Mouse (Mus musculus) heart, embryonic 11.5 days (tissue): Measurements from ENCODE around the gene Tdrd9. TPM values are rescaled to one million over a fixed set of nuclear protein-coding genes. Genes with fewer than 3 reads are reported as not detected.
A peak's percentile ranks its signal among the peaks of the same experiment; 100 is the strongest.
"Not testable (repeated sequence)": the region's sequence is repeated elsewhere in the genome, so short reads cannot be mapped to it uniquely, and the experiment has no call there.

ENCODE experiments used
- ATAC-seq: fragments of 200-750 bp; cut with Nextera tagmentation; replicated peaks from 2 replicates; pipeline ENCODE4 v1.8.0; 2017; ENCODE audit warnings: moderate library complexity; ENCODE audit not compliant: insufficient number of reproducible peaks, low FRiP score, low TSS enrichment
- H3K27ac ChIP-seq: fragments of 300-500 bp; sonication (generic); 2 replicates; pipeline ENCODE4 v1.5.1; 2014; ENCODE audit warnings: mild to moderate bottlenecking, low read depth, low read length
- H3K27me3 ChIP-seq: fragments of 300-500 bp; sonication (generic); 2 replicates; pipeline ENCODE4 v1.6.1; 2014; ENCODE audit warnings: mild to moderate bottlenecking, low read length, mixed read lengths; ENCODE audit not compliant: control insufficient read depth, insufficient read depth
- H3K36me3 ChIP-seq: fragments of 300-500 bp; sonication (generic); 2 replicates; pipeline ENCODE4 v1.6.1; 2014; ENCODE audit warnings: mild to moderate bottlenecking, low read length, moderate library complexity, mixed read lengths; ENCODE audit not compliant: control insufficient read depth, insufficient read depth
- H3K4me1 ChIP-seq: fragments of 300-500 bp; sonication (generic); 2 replicates; pipeline ENCODE4 v1.6.1; 2014; ENCODE audit warnings: low read length; ENCODE audit not compliant: control insufficient read depth, insufficient read depth
- H3K4me2 ChIP-seq: fragments of 300-500 bp; sonication (generic); 2 replicates; pipeline ENCODE4 v1.6.1; 2014; ENCODE audit warnings: mild to moderate bottlenecking, moderate library complexity
- H3K4me3 ChIP-seq: fragments of 300-500 bp; sonication (generic); 2 replicates; pipeline ENCODE4 v1.5.1; 2014; ENCODE audit warnings: low read depth, low read length
- H3K9ac ChIP-seq: fragments of 300-500 bp; sonication (generic); 2 replicates; pipeline ENCODE4 v1.6.1; 2014; ENCODE audit warnings: mild to moderate bottlenecking, low read depth, low read length, moderate library complexity
- H3K9me3 ChIP-seq: fragments of 300-500 bp; sonication (generic); replicated peaks from 2 replicates; pipeline ENCODE4 v1.6.1; 2016; ENCODE audit warnings: low read length; ENCODE audit not compliant: control insufficient read depth
- WGBS: fragments of 180-500 bp; shearing (Covaris S2); extraction: QIAGEN DNeasy Blood & Tissue Kit; methylation state at CpG from one replicate; pipeline ENCODE4 v1.1.7; 2014; ENCODE audit not compliant: insufficient replicate concordance; 5-methylcytosine and 5-hydroxymethylcytosine counted together
- polyA plus RNA-seq: library from polyadenylated mRNA; unstranded; fragments of >200 nt; fragmentation: Nextera tagmentation; extraction: Ambion mirVana; gene quantifications from 2 replicates; pipeline ENCODE4 v1.2.1, GENCODE M21; 2014

Gene Tdrd9
- polyA plus RNA-seq, 1 experiment from 2014 or later: 0.31 TPM

- Histone ChIP-seq H3K9ac (no peak overlapping the region), H3K4me1 (no peaks in the 10 kb centered on the region), H3K27me3 (no peaks in the 10 kb centered on the region), H3K4me3 (no peak overlapping the region), H3K4me2 (no peak overlapping the region), H3K9me3 (no peaks in the 10 kb centered on the region), H3K27ac (no peak overlapping the region), H3K36me3 (no peaks in the 10 kb centered on the region)
- no peak for ATAC-seq
- WGBS: 62% methylated on average over 14 of the region's 14 CpGs
Measured at GRCm38 (mm10) chr12:112025907-112026645, 54.7 kb downstream of the Tdrd9 start.

GRCm38 (mm10) chr12:112027408-112027807 is 56.0 kb downstream of the Tdrd9 start:
- WGBS: 77% methylated on average over 4 of the region's 4 CpGs

GRCm38 (mm10) chr12:112033409-112033975 is 62.1 kb downstream of the Tdrd9 start:
- H3K4me1 ChIP-seq: no peaks in the 10 kb centered on the region
- no peaks in the 10 kb centered on the region for H3K27me3 ChIP-seq
- H3K4me3 ChIP-seq: no peak overlapping the region
- H3K36me3 ChIP-seq: no peaks in the 10 kb centered on the region
- no peaks in the 10 kb centered on the region for H3K9me3 ChIP-seq
- H3K4me2 ChIP-seq: no peak overlapping the region
- no peak for ATAC-seq
- no peak overlapping the region for H3K27ac ChIP-seq
- whole genome bisulfite sequencing: 71% methylated on average over 10 of the region's 10 CpGs
- no peak overlapping the region for H3K9ac ChIP-seq

More at GRCm38 (mm10) chr12:112027408-112027807, 56.0 kb downstream of the Tdrd9 start:
- H3K4me2 ChIP-seq: no peak overlapping the region
- H3K4me3 ChIP-seq: no peak overlapping the region
- H3K36me3 ChIP-seq: no peaks in the 10 kb centered on the region
- no peaks in the 10 kb centered on the region for H3K4me1 ChIP-seq
- H3K27ac ChIP-seq: no peak overlapping the region
- no peak overlapping the region for H3K9ac ChIP-seq
- H3K27me3 ChIP-seq: no peaks in the 10 kb centered on the region
- no peak for ATAC-seq
- no peaks in the 10 kb centered on the region for H3K9me3 ChIP-seq

- H3K9me3 ChIP-seq, H3K4me1 ChIP-seq, ATAC-seq, H3K27ac ChIP-seq, H3K4me2 ChIP-seq, H3K9ac ChIP-seq, H3K36me3 ChIP-seq, H3K27me3 ChIP-seq, H3K4me3 ChIP-seq: not testable (repeated sequence)
- WGBS: 76% methylated on average over 6 of the region's 6 CpGs
Measured at GRCm38 (mm10) chr12:112035341-112036100, 64.2 kb downstream of the Tdrd9 start.

- Histone ChIP-seq H3K9ac (no peak overlapping the region), H3K27ac (no peak overlapping the region), H3K4me1 (no peaks in the 10 kb centered on the region), H3K36me3 (no peaks in the 10 kb centered on the region), H3K4me2 (no peak overlapping the region), H3K4me3 (no peak overlapping the region), H3K27me3 (no peaks in the 10 kb centered on the region), H3K9me3 (no peaks in the 10 kb centered on the region)
- ATAC-seq: no peak
- WGBS: 88% methylated on average over 10 of the region's 10 CpGs
Measured at GRCm38 (mm10) chr12:112038441-112038840, 67.1 kb downstream of the Tdrd9 start.

- Histone ChIP-seq H3K4me1 (no peaks in the 10 kb centered on the region), H3K9me3 (no peaks in the 10 kb centered on the region), H3K27ac (no peak overlapping the region), H3K27me3 (no peaks in the 10 kb centered on the region), H3K36me3 (no peaks in the 10 kb centered on the region), H3K4me2 (no peak overlapping the region), H3K9ac (no peak overlapping the region), H3K4me3 (no peak overlapping the region)
- ATAC-seq: no peak
- 88% methylated on average over 10 of the region's 10 CpGs for WGBS
Measured at GRCm38 (mm10) chr12:112039169-112039568, 67.8 kb downstream of the Tdrd9 start.

GRCm38 (mm10) chr12:112042681-112043080 is 71.3 kb downstream of the Tdrd9 start:
- no peaks in the 10 kb centered on the region for H3K9me3 ChIP-seq
- H3K36me3 ChIP-seq: no peaks in the 10 kb centered on the region
- H3K4me1 ChIP-seq: no peaks in the 10 kb centered on the region; the same call in 1 of the 2 replicates
- WGBS: 76% methylated on average over 14 of the region's 14 CpGs
- no peak overlapping the region for H3K4me2 ChIP-seq
- no peak for ATAC-seq
- no peak overlapping the region for H3K27ac ChIP-seq
- no peaks in the 10 kb centered on the region for H3K27me3 ChIP-seq
- no peak overlapping the region for H3K9ac ChIP-seq
- no peak overlapping the region for H3K4me3 ChIP-seq

- no peaks in the 10 kb centered on the region for H3K27me3 ChIP-seq
- no peak overlapping the region for H3K27ac ChIP-seq
- H3K4me3 ChIP-seq: no peak overlapping the region
- no peaks in the 10 kb centered on the region for H3K9me3 ChIP-seq
- WGBS: 1% methylated on average over 6 of the region's 6 CpGs
- no peak overlapping the region for H3K4me2 ChIP-seq
- no peak overlapping the region for H3K9ac ChIP-seq
- H3K36me3 ChIP-seq: no peaks in the 10 kb centered on the region
- ATAC-seq: 0 out of 2 replicates have a peak, but pooled peaks have one; percentile 26
- H3K4me1 ChIP-seq: no peaks in the 10 kb centered on the region
Measured at GRCm38 (mm10) chr12:112077651-112078050, 106.3 kb downstream of the Tdrd9 start.
